Mouse (Mus musculus): Measurements from ENCODE around the gene Sprr3. TPM values are rescaled to one million over a fixed set of nuclear protein-coding genes. Genes with fewer than 3 reads are reported as not detected.

Sprr3 gene
- polyA plus RNA-seq, 2 experiments, result not detected

DNA sequence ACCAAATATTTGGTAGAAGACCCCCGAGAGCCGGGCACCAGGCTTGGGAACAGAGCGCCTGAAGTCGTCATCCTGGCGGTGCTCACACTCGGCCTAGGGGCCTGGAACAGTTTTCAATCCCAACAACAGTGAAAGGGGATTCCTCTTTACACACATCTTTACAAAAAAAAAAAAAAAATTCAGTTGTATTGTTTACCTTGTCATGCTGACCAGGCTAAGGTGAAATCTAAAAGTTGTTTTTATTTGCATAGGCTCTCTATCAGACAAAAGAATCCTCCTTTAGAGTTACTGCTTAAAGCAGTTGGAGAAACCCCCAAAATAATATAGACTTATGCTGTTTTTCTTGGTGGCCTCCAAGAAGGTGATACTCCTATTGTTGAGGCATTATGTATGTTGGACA lies 29.2 kb downstream of the Sprr3 start, which contains the start of gene Gm9774:
TSS of gene Gm9774 (minus strand) at position 101 of the 400 bp plus-strand sequence.
- TF ChIP-seq EP300 (IDR thresholded peaks at IDR 0.05; ENCODE audit: low read depth), result no peak
- DNase-seq (ENCODE audit: low read depth in 3 of 3, low spot score in 3 of 3) (no peak), ATAC-seq (ENCODE audit: insufficient read depth) (no peak)
- no peak within 1 kb of the TSS for H3K9ac ChIP-seq (replicated peaks)
- no peaks in the 10 kb centered on the region for H3K27me3 ChIP-seq (ENCODE audit: control insufficient read depth, insufficient read depth, low read length)
- no peak within 1 kb of the TSS for H3K4me2 ChIP-seq (ENCODE audit: low read depth)
- no peaks in the 10 kb centered on the region for H3K36me3 ChIP-seq (replicated peaks; ENCODE audit: control insufficient read depth, insufficient read depth, low read depth)
- H3K9me3 ChIP-seq (ENCODE audit: control insufficient read depth, low read length), result no peaks in the 10 kb centered on the region
- 75% methylated on average over 6 of the region's 6 CpGs for WGBS (ENCODE audit: insufficient replicate concordance)
- no peak within 1 kb of the TSS for H3K4me3 ChIP-seq (ENCODE audit: insufficient read depth in 1 of 2, low read depth in 2 of 2, low read length in 2 of 2)
- H3K4me1 ChIP-seq (replicated peaks; ENCODE audit: control insufficient read depth in 2 of 2, insufficient read depth in 2 of 2, low read length in 1 of 2), result no peaks in the 10 kb centered on the region
- no peak within 1 kb of the TSS for H3K27ac ChIP-seq

- DNase-seq (ENCODE audit: low read depth in 3 of 3, low spot score in 3 of 3) (no peak), ATAC-seq (ENCODE audit: insufficient read depth) (no peak)
- Histone ChIP-seq H3K27me3 (ENCODE audit: control insufficient read depth, insufficient read depth, low read length) (no peaks in the 10 kb centered on the region), H3K4me2 (ENCODE audit: low read depth) (no peak within 1 kb of the TSS), H3K27ac (no peak within 1 kb of the TSS), H3K9me3 (ENCODE audit: control insufficient read depth, low read length) (no peaks in the 10 kb centered on the region), H3K36me3 (replicated peaks; ENCODE audit: control insufficient read depth, insufficient read depth, low read depth) (no peaks in the 10 kb centered on the region), H3K4me1 (replicated peaks; ENCODE audit: control insufficient read depth in 2 of 2, insufficient read depth in 2 of 2, low read length in 1 of 2) (no peaks in the 10 kb centered on the region), H3K9ac (replicated peaks) (no peak within 1 kb of the TSS), H3K4me3 (ENCODE audit: insufficient read depth in 1 of 2, low read depth in 2 of 2, low read length in 2 of 2) (no peak within 1 kb of the TSS)
- 62% methylated on average over 2 of the region's 2 CpGs for WGBS (ENCODE audit: insufficient replicate concordance)
- TF ChIP-seq EP300 (IDR thresholded peaks at IDR 0.05; ENCODE audit: low read depth) (no peak), CTCF (IDR thresholded peaks at IDR 0.05; ENCODE audit: low read depth) (no peak)
Observed at GRCm38 (mm10) chr3:92417782-92418181, 40.7 kb downstream of the Sprr3 start, which contains the start of gene Sprr2j-ps. Gene Sprr2j-ps, plus strand, starts transcription at chr3:92418082.

DNA sequence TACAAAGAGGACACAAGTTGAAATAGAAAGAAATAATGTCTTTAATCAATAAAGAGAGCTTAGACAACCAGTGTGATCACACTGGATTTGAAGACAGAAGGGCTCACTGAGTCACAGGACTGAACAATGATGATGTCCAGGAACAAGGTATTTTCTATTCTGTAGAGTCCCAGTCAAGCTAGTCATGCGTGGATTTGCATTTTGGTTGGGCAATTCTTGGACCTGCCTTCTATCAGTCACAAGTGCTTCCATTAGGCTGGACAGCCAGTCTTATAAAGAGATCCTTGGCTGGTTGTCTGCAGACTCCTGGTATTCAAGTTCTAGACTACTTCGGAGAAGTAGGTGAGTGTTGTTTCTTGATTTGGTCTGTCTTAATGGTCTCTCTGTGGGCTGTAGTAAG lies 50.8 kb downstream of the Sprr3 start, which contains the start of gene Sprr2i:
TSS of gene Sprr2i (plus strand) at position 301 of the 400 bp plus-strand sequence.
- H3K27me3 ChIP-seq (ENCODE audit: control insufficient read depth, insufficient read depth, low read length), result no peaks in the 10 kb centered on the region
- ATAC-seq (ENCODE audit: insufficient read depth), result no peak
- TF ChIP-seq EP300 (IDR thresholded peaks at IDR 0.05; ENCODE audit: low read depth) (no peak), CTCF (IDR thresholded peaks at IDR 0.05; ENCODE audit: low read depth) (no peak)
- WGBS (ENCODE audit: insufficient replicate concordance), result 57% methylated on average over 2 of the region's 2 CpGs
- no peak within 1 kb of the TSS for H3K9ac ChIP-seq (replicated peaks)
- H3K4me3 ChIP-seq (ENCODE audit: insufficient read depth in 1 of 2, low read depth in 2 of 2, low read length in 2 of 2), result no peak within 1 kb of the TSS
- no peaks in the 10 kb centered on the region for H3K9me3 ChIP-seq (ENCODE audit: control insufficient read depth, low read length)
- no peaks in the 10 kb centered on the region for H3K36me3 ChIP-seq (replicated peaks; ENCODE audit: control insufficient read depth, insufficient read depth, low read depth)
- DNase-seq (ENCODE audit: low read depth in 3 of 3, low spot score in 3 of 3), result no peak
- H3K4me2 ChIP-seq (ENCODE audit: low read depth), result no peak within 1 kb of the TSS
- H3K27ac ChIP-seq, result no peak within 1 kb of the TSS
- no peaks in the 10 kb centered on the region for H3K4me1 ChIP-seq (replicated peaks; ENCODE audit: control insufficient read depth in 2 of 2, insufficient read depth in 2 of 2, low read length in 1 of 2)

Other genes starting within 250 kb of the Sprr3 start
- gene Sprr2a1, start 242.9 kb downstream of the Sprr3 start, polyA plus RNA-seq (2012; rRNA removed), result 0.03 TPM in 1 of 2 replicates, not detected in the other
- 0.09 TPM in 1 of 2 replicates, not detected in the other for gene Sprr2a1, start 242.9 kb downstream of the Sprr3 start, polyA plus RNA-seq (2014; fragmentation: Nextera tagmentation; extraction: Ambion mirVana)
- 0.18 and 0.63 TPM in 2 replicates for gene Sprr2a2, start 242.8 kb downstream of the Sprr3 start, polyA plus RNA-seq (2012; rRNA removed)
- 0.19 and 0.30 TPM in 2 replicates for gene Sprr2a2, start 242.8 kb downstream of the Sprr3 start, polyA plus RNA-seq (2014; fragmentation: Nextera tagmentation; extraction: Ambion mirVana)
- not detected in 2 replicates for gene Sprr2a3, start 173.3 kb downstream of the Sprr3 start, polyA plus RNA-seq (2012; rRNA removed)
- not detected in 2 replicates for gene Sprr2a3, start 173.3 kb downstream of the Sprr3 start, polyA plus RNA-seq (2014; fragmentation: Nextera tagmentation; extraction: Ambion mirVana)
- not detected in 2 replicates for gene Sprr2b, start 142.1 kb downstream of the Sprr3 start, polyA plus RNA-seq (2012; rRNA removed)
- gene Sprr2b, start 142.1 kb downstream of the Sprr3 start, polyA plus RNA-seq (2014; fragmentation: Nextera tagmentation; extraction: Ambion mirVana), result not detected in 2 replicates
- not detected in 2 replicates for gene Sprr2d, start 119.6 kb downstream of the Sprr3 start, polyA plus RNA-seq (2012; rRNA removed)
- not detected in 2 replicates for gene Sprr2d, start 119.6 kb downstream of the Sprr3 start, polyA plus RNA-seq (2014; fragmentation: Nextera tagmentation; extraction: Ambion mirVana)
- not detected in 2 replicates for gene Sprr2e, start 106.6 kb downstream of the Sprr3 start, polyA plus RNA-seq (2012; rRNA removed)
- gene Sprr2e, start 106.6 kb downstream of the Sprr3 start, polyA plus RNA-seq (2014; fragmentation: Nextera tagmentation; extraction: Ambion mirVana), result not detected in 2 replicates
- gene Sprr2f, start 93.5 kb downstream of the Sprr3 start, polyA plus RNA-seq (2012; rRNA removed), result not detected in 2 replicates
- not detected in 2 replicates for gene Sprr2f, start 93.5 kb downstream of the Sprr3 start, polyA plus RNA-seq (2014; fragmentation: Nextera tagmentation; extraction: Ambion mirVana)
- not detected in 2 replicates for gene Sprr2h, start 73.0 kb downstream of the Sprr3 start, polyA plus RNA-seq (2012; rRNA removed)
- gene Sprr2h, start 73.0 kb downstream of the Sprr3 start, polyA plus RNA-seq (2014; fragmentation: Nextera tagmentation; extraction: Ambion mirVana), result not detected in 2 replicates
- not detected in 2 replicates for gene Sprr2i, start 50.7 kb downstream of the Sprr3 start, polyA plus RNA-seq (2012; rRNA removed)
- gene Sprr2i, start 50.7 kb downstream of the Sprr3 start, polyA plus RNA-seq (2014; fragmentation: Nextera tagmentation; extraction: Ambion mirVana), result not detected in 2 replicates
- not detected in 2 replicates for gene Sprr2j-ps, start 40.6 kb downstream of the Sprr3 start, polyA plus RNA-seq (2012; rRNA removed)
- gene Sprr2j-ps, start 40.6 kb downstream of the Sprr3 start, polyA plus RNA-seq (2014; fragmentation: Nextera tagmentation; extraction: Ambion mirVana), result not detected in 2 replicates
- 2.7 and 3.8 TPM in 2 replicates for gene Gm9774, start 29.3 kb downstream of the Sprr3 start, polyA plus RNA-seq (2012; rRNA removed)
- 5.1 and 5.6 TPM in 2 replicates for gene Gm9774, start 29.3 kb downstream of the Sprr3 start, polyA plus RNA-seq (2014; fragmentation: Nextera tagmentation; extraction: Ambion mirVana)
- not detected in 2 replicates for gene Sprr2k, start 26.1 kb downstream of the Sprr3 start, polyA plus RNA-seq (2012; rRNA removed)
- not detected in 2 replicates for gene Sprr2k, start 26.1 kb downstream of the Sprr3 start, polyA plus RNA-seq (2014; fragmentation: Nextera tagmentation; extraction: Ambion mirVana)
- gene Sprr1b, start 19.9 kb downstream of the Sprr3 start, polyA plus RNA-seq (2012; rRNA removed), result not detected in 2 replicates
- gene Sprr1b, start 19.9 kb downstream of the Sprr3 start, polyA plus RNA-seq (2014; fragmentation: Nextera tagmentation; extraction: Ambion mirVana), result not detected in 2 replicates
- gene Sprr1a, start 27.2 kb upstream of the Sprr3 start, polyA plus RNA-seq (2012; rRNA removed), result not detected in 2 replicates
- gene Sprr1a, start 27.2 kb upstream of the Sprr3 start, polyA plus RNA-seq (2014; fragmentation: Nextera tagmentation; extraction: Ambion mirVana), result not detected in 2 replicates
- not detected in 2 replicates for gene Sprr4, start 41.8 kb upstream of the Sprr3 start, polyA plus RNA-seq (2012; rRNA removed)
- not detected in 2 replicates for gene Sprr4, start 41.8 kb upstream of the Sprr3 start, polyA plus RNA-seq (2014; fragmentation: Nextera tagmentation; extraction: Ambion mirVana)
- not detected in 2 replicates for gene 2310046K23Rik, start 75.8 kb upstream of the Sprr3 start, polyA plus RNA-seq (2012; rRNA removed)
- not detected in 2 replicates for gene 2310046K23Rik, start 75.8 kb upstream of the Sprr3 start, polyA plus RNA-seq (2014; fragmentation: Nextera tagmentation; extraction: Ambion mirVana)
- 0.02 and 0.03 TPM in 2 replicates for gene Ivl, start 115.0 kb upstream of the Sprr3 start, polyA plus RNA-seq (2012; rRNA removed)
- gene Ivl, start 115.0 kb upstream of the Sprr3 start, polyA plus RNA-seq (2014; fragmentation: Nextera tagmentation; extraction: Ambion mirVana), result not detected in 2 replicates
- gene Smcp, start 130.3 kb upstream of the Sprr3 start, polyA plus RNA-seq (2012; rRNA removed), result 0.22 TPM in 1 of 2 replicates, not detected in the other
- gene Smcp, start 130.3 kb upstream of the Sprr3 start, polyA plus RNA-seq (2014; fragmentation: Nextera tagmentation; extraction: Ambion mirVana), result not detected in 2 replicates
- gene 2210017I01Rik, start 148.8 kb upstream of the Sprr3 start, polyA plus RNA-seq (2012; rRNA removed), result not detected in 2 replicates
- gene 2210017I01Rik, start 148.8 kb upstream of the Sprr3 start, polyA plus RNA-seq (2014; fragmentation: Nextera tagmentation; extraction: Ambion mirVana), result not detected in 2 replicates
- not detected in 2 replicates for gene Lce6a, start 162.9 kb upstream of the Sprr3 start, polyA plus RNA-seq (2012; rRNA removed)
- not detected in 2 replicates for gene Lce6a, start 162.9 kb upstream of the Sprr3 start, polyA plus RNA-seq (2014; fragmentation: Nextera tagmentation; extraction: Ambion mirVana)
- gene Lce1a1, start 189.6 kb upstream of the Sprr3 start, polyA plus RNA-seq (2012; rRNA removed), result not detected in 2 replicates
- gene Lce1a1, start 189.6 kb upstream of the Sprr3 start, polyA plus RNA-seq (2014; fragmentation: Nextera tagmentation; extraction: Ambion mirVana), result not detected in 2 replicates
- not detected in 2 replicates for gene Lce1b, start 198.2 kb upstream of the Sprr3 start, polyA plus RNA-seq (2012; rRNA removed)
- not detected in 2 replicates for gene Lce1b, start 198.2 kb upstream of the Sprr3 start, polyA plus RNA-seq (2014; fragmentation: Nextera tagmentation; extraction: Ambion mirVana)
- gene Lce1a2, start 211.6 kb upstream of the Sprr3 start, polyA plus RNA-seq (2012; rRNA removed), result not detected in 2 replicates
- gene Lce1a2, start 211.6 kb upstream of the Sprr3 start, polyA plus RNA-seq (2014; fragmentation: Nextera tagmentation; extraction: Ambion mirVana), result not detected in 2 replicates
- not detected in 2 replicates for gene Lce1c, start 220.5 kb upstream of the Sprr3 start, polyA plus RNA-seq (2012; rRNA removed)
- not detected in 2 replicates for gene Lce1c, start 220.5 kb upstream of the Sprr3 start, polyA plus RNA-seq (2014; fragmentation: Nextera tagmentation; extraction: Ambion mirVana)
- not detected in 2 replicates for gene Lce1d, start 228.5 kb upstream of the Sprr3 start, polyA plus RNA-seq (2012; rRNA removed)
- not detected in 2 replicates for gene Lce1d, start 228.5 kb upstream of the Sprr3 start, polyA plus RNA-seq (2014; fragmentation: Nextera tagmentation; extraction: Ambion mirVana)